Mouse (Mus musculus) fibroblast of lung, adult 2 months (primary cell): Measurements from ENCODE around the gene Limk2.

Experiments
- DNase-seq: peaks from one replicate; pipeline ENCODE4 v3.0.0-alpha.2; 2011; ENCODE audit warnings: low read depth

Gene Limk2

GRCm38 (mm10) chr11:3408997-3409732 lies at the start of gene Limk2:
Limk2 (minus strand) TSS chr11:3409189.
- peak; percentile 59 for DNase-seq

- no peak for DNase-seq
Measured at GRCm38 (mm10) chr11:3458428-3459104, 49.6 kb upstream of the Limk2 start.

- no peak for DNase-seq
Measured at GRCm38 (mm10) chr11:3456354-3456753, 47.4 kb upstream of the Limk2 start.

GRCm38 (mm10) chr11:3454506-3454905 lies 45.5 kb upstream of the Limk2 start:
- DNase-seq, result no peak

- no peak for DNase-seq
Measured at GRCm38 (mm10) chr11:3453467-3453866, 44.5 kb upstream of the Limk2 start.

- no peak for DNase-seq
Measured at GRCm38 (mm10) chr11:3452769-3453168, 43.8 kb upstream of the Limk2 start.

- peak; percentile 86 for DNase-seq
Measured at GRCm38 (mm10) chr11:3452167-3452639, 43.2 kb upstream of the Limk2 start, which contains the start of gene Rnf185. Rnf185 (minus strand) TSS chr11:3452363.

- DNase-seq, result no peak
Measured at GRCm38 (mm10) chr11:3451701-3452163, 42.7 kb upstream of the Limk2 start.

GRCm38 (mm10) chr11:3444875-3445274 lies 35.9 kb upstream of the Limk2 start:
- no peak for DNase-seq

- DNase-seq, result peak; percentile 61
Measured at GRCm38 (mm10) chr11:3443091-3443490, 34.1 kb upstream of the Limk2 start.

- no peak for DNase-seq
Measured at GRCm38 (mm10) chr11:3442677-3443076, 33.7 kb upstream of the Limk2 start.

- no peak for DNase-seq
Measured at GRCm38 (mm10) chr11:3441696-3442443, 32.9 kb upstream of the Limk2 start.

- DNase-seq, result no peak
Measured at GRCm38 (mm10) chr11:3437621-3438020, 28.6 kb upstream of the Limk2 start.

GRCm38 (mm10) chr11:3433809-3434208 lies 24.8 kb upstream of the Limk2 start:
- DNase-seq, result no peak

GRCm38 (mm10) chr11:3431976-3432603 lies 23.1 kb upstream of the Limk2 start:
- DNase-seq, result no peak

- no peak for DNase-seq
Measured at GRCm38 (mm10) chr11:3431515-3431914, 22.5 kb upstream of the Limk2 start.

GRCm38 (mm10) chr11:3428632-3429031 lies 19.6 kb upstream of the Limk2 start:
- no peak for DNase-seq

- no peak for DNase-seq
Measured at GRCm38 (mm10) chr11:3427697-3428230, 18.8 kb upstream of the Limk2 start.

- DNase-seq, result no peak
Measured at GRCm38 (mm10) chr11:3422242-3422641, 13.3 kb upstream of the Limk2 start.

GRCm38 (mm10) chr11:3418741-3419140 lies 9.8 kb upstream of the Limk2 start:
- DNase-seq, result peak; percentile 13

- no peak for DNase-seq
Measured at GRCm38 (mm10) chr11:3417795-3418194, 8.8 kb upstream of the Limk2 start.

- no peak for DNase-seq
Measured at GRCm38 (mm10) chr11:3416399-3416798, 7.4 kb upstream of the Limk2 start.
